Mouse (Mus musculus) left cerebral cortex, postnatal 25 days (tissue): Measurements from ENCODE around the gene Col6a6. TPM values are rescaled to one million over a fixed set of nuclear protein-coding genes. Genes with fewer than 3 reads are reported as not detected.
A peak's percentile ranks its signal among the peaks of the same experiment; 100 is the strongest.
"Not testable (repeated sequence)": the region's sequence is repeated elsewhere in the genome, so short reads cannot be mapped to it uniquely, and the experiment has no call there.

Source experiments
- DNase-seq, 2 experiments: peaks; one replicate each; pipeline ENCODE4 v3.0.0; 2022; ENCODE audit warnings: low spot score in 2 of 2, mixed read lengths in 1 of 2
- intact Hi-C: fragments of 180-260 bp; cut with DNase I; formaldehyde crosslinking; loops from one replicate; pipeline ENCODE4 v1.15.1; 2025
- total RNA-seq, 2 experiments: library from RNA; stranded (reverse); gene quantifications; 2 replicates each; pipeline ENCODE4 v1.2.3; 2021

Gene Col6a6
- total RNA-seq, 2 experiments from 2014 or later: 0.34 TPM

DNA sequence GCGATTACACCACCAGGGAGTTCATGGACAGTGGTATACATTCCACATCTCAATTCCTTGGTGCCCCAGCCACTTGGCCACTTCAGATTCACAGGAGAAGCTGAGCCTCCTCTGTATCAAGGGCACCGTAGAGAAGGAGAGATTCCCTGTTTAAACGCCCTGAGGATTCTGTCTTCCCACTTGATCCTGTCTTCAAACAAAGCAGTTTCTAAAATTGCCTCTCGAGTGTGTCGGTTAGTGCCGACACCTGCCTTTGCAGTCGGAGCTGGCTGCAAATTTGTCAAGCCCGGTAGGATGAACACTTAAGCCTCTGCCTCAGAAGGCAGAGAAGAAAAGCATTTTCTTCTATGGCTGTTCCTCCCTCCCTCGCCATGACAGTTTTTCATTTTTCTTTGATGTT is 134.9 kb downstream of the Col6a6 start:
- intact Hi-C loops: loop anchor here (1.0 to 10.0 kb wide), 8 partner anchors 28 to 422 kb away; no protein-coding TSS in a partner anchor
- peak; percentile 51 to 82 for DNase-seq

DNA sequence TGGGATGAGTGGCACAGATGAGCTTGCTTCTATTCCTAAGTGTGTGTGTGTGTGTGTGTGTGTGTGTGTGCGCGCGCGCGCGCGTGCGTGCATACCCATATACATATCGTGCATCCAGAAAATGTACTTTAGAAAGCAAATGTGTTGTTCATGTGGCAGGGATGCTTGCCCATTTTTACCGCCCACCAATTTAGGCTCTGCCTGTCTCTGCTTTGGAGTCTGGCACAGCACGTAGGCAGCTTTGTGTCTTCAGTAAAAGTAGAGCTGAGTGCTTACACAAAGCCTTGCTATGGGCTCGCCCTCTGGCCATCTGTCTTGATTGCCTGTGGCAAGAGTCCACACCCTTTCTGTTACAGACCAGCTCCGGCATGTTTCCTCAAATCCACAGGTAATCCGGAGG is 135.5 kb downstream of the Col6a6 start:
- intact Hi-C loops: loop anchor here (2.0 to 10.0 kb wide), 7 partner anchors 28 to 422 kb away; no protein-coding TSS in a partner anchor
- peak; percentile 82 to 97 for DNase-seq

GRCm38 (mm10) chr9:105689485-105689884 is 138.5 kb downstream of the Col6a6 start:
- no peak for DNase-seq
- intact Hi-C loops: no loop called here

DNA sequence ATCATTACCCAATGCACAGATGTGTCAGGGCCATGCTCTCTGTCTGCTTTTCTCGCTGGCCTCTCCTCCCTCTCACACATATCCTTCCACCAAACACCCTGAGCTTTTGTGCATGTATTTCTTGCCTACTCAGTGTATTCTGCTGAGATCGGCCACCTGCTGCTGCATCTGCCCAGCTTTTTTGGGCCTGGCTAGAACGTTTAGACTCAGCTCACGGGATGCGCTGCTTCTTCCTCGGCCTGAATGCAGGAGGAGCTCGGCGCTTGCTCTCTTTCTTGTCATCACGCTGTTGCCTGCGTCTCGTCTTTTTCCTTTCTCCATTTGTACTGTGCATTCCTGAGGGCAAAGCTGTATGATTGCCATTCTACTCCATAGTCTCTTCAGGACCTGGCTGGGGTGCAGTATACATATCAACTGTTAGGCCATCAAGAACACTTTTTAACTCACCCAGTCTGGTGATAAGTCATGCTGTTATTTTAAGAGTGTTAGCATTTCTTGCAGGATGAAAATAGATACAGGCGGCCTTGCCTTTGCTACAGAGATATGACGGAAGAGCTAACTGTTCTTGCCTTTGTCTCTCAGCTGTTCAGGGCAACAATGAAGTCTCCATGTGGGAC is 143.3 kb downstream of the Col6a6 start:
- intact Hi-C loops: no loop called here
- DNase-seq: peak; percentile 61 to 88

DNA sequence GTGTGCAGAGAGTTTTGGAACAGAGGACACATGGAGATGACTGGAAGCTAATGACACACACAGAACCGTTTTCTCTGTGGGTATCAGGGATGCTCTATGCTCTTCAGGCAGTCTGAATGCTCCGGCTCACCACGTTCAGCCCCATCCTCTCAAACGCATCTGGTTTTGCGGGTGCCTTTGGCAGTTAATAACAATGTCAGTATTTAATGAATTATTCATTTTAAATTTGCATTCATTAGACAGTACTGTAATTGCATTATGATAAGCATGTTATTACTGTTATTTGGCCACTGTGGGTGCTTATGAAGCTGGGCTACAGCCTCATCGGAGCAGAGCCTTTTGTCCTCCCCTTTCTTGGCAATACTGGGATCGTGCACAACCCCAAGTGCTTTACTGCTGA is 146.6 kb downstream of the Col6a6 start:
- intact Hi-C loops: no loop called here
- DNase-seq: no peak

DNA sequence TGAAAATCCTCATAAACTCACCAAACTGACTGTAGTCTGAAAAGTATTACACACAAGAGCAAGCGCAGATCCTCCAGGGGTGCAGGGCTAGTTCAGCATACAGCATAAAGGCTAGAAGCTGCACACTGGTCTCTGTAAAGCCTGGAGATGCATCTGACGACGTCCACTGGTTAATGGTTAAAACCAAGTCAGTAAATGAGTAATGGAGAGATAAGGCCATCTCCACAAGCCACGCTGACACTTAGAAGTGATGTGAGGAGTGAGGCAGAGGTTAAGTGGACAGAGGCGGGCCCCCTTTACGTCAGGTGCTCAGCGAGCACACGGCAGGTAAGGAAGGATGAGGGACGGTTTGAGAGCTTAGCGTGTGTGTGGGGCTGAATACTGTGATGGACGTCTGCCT is 152.0 kb downstream of the Col6a6 start:
- intact Hi-C loops: no loop called here
- no peak for DNase-seq

- intact Hi-C loops: no loop called here
- DNase-seq: no peak
These were observed 155.9 kb downstream of the Col6a6 start for GRCm38 (mm10) chr9:105672032-105672431.

DNA sequence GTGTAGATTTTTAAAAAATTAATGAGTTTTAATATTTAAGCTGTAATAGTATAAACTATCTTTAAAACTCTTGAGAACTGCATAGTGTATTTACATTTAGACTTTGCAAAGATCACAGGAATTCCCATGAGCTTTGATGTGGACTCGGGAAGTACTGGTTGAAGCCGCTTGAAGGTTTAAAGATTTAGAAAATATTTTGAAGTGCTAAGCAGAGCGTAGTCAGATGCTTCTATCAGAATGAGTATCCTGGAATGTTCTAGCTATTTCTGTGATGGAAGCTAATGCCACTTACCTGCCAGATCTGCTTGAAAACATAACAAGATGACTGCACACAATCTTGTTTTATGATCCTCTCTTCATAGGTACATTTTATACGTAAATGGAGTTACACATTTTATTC is 157.0 kb downstream of the Col6a6 start:
- no peak for DNase-seq
- intact Hi-C loops: no loop called here

DNA sequence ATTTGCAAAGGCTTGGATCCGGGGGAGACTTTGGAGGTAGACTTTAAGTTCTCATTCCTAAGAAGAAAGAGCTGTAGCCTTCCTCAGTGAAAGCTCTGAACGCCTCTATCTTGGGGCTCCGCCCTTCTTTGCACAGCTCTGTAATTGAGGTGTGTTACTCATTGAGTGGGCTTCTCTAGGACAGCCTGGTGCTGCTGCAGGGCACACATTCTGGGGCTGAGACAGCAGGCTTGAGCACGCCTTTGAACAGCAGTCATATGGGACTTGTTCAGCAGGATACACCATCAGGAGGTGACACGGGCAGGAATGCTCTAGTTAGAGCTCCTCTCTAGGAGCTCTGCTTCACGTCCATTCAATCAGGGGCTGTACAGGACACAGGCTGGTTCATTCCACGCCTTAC is 162.7 kb downstream of the Col6a6 start:
- intact Hi-C loops: no loop called here
- no peak for DNase-seq

DNA sequence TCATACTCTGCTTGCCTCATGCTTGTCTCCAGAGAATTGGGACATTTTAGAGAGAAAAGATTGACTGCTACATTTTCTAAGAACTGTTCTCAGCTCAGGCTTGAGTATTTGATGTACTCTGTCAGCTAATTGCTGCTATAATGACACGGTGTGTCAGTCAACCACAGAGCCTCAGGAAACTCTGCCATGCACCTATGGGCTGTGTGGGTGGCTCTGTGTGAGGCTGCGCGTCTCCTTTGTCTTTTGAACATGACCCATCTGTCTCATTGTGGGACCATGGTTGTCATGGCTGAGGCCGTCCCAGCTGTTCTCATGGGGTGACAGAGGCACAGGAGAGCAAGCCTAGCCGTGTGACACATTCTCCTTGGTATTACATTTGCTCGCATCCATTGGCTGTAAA is 168.1 kb downstream of the Col6a6 start:
- DNase-seq: no peak
- intact Hi-C loops: no loop called here

DNA sequence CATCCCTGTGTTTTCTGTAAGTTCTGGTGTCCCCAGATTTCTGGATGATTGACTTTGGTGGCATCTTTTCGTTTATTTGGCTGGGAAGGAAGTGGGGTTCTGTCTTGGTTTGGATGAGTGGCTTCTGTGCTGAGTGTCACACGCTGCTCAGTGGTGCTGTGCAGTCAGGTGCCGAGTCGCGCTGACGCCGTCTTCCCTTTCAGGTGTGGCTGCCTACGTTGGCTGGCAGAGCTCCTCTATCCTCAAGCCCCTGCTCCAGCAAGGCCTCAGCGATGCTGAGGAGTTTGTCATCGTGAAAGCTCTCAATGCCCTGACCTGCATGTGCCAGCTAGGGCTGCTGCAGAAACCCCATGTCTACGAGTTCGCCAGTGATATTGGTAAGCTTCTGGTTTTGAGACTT is 169.7 kb downstream of the Col6a6 start:
- DNase-seq: no peak
- intact Hi-C loops: no loop called here

GRCm38 (mm10) chr9:105656189-105656588 is 171.8 kb downstream of the Col6a6 start:
- intact Hi-C loops: no loop called here
- DNase-seq: no peak

DNA sequence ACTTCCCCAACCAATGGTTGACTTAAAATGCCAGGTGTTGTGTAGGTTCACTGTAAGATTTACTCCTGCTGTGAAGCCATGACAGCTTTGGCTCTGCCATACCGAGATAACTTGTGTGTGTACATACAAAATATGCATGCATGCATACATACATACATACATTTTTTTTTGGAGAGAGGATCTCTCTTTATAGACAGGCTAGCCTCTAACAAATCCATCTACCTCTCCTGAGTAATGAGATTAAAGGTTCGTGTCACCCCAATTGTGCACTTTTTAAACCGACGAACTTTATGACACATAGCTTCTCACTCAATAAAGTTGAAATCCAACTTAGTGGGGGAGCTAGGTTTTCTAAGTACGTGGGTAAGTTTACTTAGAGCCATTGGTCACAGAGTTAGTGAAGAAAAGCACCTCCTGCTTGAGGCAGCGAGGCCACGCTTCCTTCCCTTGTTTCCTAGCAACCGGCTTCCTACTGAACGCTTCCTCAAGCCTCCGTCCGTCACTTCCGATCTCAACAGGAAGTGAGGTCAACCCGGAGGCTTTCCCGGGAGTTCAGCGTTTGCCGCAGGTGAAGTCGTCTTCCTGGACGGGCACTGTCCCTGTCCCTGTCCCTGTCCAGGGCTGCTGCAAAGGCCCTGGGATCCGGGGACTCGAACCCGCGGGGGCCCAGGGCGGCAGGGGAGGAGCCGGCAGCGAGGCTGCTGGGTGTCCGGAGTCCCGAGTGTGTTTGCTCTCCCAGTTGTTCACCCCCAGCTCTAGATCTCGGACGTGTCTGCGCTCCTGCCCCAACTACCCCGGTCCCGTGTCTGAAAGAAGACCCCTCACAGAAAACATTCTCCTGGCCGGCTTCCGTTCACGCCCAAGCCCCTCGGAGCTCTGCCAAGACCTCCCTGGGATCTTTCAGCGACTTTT is 185.2 kb downstream of the Col6a6 start, which contains the start of gene Pik3r4:
Pik3r4 (plus strand) TSS at position 519 of the 912 bp plus-strand sequence.
- peak; percentile 85 to 93 for DNase-seq
- intact Hi-C loops: no loop called here

GRCm38 (mm10) chr9:105641377-105641776 is 186.6 kb downstream of the Col6a6 start:
- DNase-seq, intact Hi-C loops: not testable (repeated sequence)

Other genes with a start within 250 kb of the Col6a6 start
- gene Pik3r4, start 185.2 kb downstream of the Col6a6 start, total RNA-seq: 10 to 100 TPM; 46.9 to 50.7 TPM
- gene Col6a5, start 132.5 kb upstream of the Col6a6 start, total RNA-seq: under 1 TPM; 0.27 to 0.53 TPM